Mouse (Mus musculus) left cerebral cortex, postnatal 25 days (tissue): ENCODE data around the gene Fndc3b. TPM values are rescaled to one million over a fixed set of nuclear protein-coding genes. Genes with fewer than 3 reads are reported as not detected.

Source experiments
- DNase-seq, 2 experiments: peaks; one replicate each; pipeline ENCODE4 v3.0.0; 2022; ENCODE audit warnings: low spot score in 2 of 2, mixed read lengths in 1 of 2
- intact Hi-C: fragments of 180-260 bp; cut with DNase I; formaldehyde crosslinking; loops from one replicate; pipeline ENCODE4 v1.15.1; 2025
- total RNA-seq, 2 experiments: library from RNA; stranded (reverse); gene quantifications; 2 replicates each; pipeline ENCODE4 v1.2.3; 2021

The Fndc3b gene
- total RNA-seq, 2 experiments from 2014 or later, result 26.5 to 30.0 TPM

- intact Hi-C loops, result loop anchor here (5.0 kb wide), 2 partner anchors 138 to 288 kb away; partner anchors contain the start of gene Fndc3b
- no peak for DNase-seq
These were observed 136.9 kb downstream of the Fndc3b start for GRCm38 (mm10) chr3:27574241-27574640.

GRCm38 (mm10) chr3:27573458-27573857 lies 137.6 kb downstream of the Fndc3b start:
- intact Hi-C loops, result loop anchor here (5.0 kb wide), 2 partner anchors 139 to 289 kb away; partner anchors contain the start of gene Fndc3b
- DNase-seq, result no peak

DNA sequence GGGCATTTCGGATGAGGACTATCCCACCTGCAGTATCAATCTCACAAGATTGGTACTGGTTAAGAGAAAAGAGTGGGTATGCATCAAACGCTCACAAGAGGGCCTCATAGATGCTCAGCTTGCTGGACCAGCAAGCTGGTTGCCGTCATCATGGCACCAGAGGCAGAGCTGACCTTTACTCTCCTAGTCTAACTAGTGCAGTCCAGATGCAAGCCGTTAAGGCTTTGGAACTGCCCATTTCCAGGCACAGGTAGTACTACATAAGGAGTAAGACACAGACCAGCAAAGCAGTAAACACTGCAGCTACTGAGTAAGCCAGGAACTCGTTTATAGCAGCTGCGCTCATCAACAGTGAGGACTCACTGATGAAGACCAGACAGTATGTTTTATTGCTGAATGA lies 138.8 kb downstream of the Fndc3b start:
- intact Hi-C loops, result loop anchor here (5.0 kb wide), 2 partner anchors 140 to 290 kb away; partner anchors contain the start of gene Fndc3b
- DNase-seq, result no peak

DNA sequence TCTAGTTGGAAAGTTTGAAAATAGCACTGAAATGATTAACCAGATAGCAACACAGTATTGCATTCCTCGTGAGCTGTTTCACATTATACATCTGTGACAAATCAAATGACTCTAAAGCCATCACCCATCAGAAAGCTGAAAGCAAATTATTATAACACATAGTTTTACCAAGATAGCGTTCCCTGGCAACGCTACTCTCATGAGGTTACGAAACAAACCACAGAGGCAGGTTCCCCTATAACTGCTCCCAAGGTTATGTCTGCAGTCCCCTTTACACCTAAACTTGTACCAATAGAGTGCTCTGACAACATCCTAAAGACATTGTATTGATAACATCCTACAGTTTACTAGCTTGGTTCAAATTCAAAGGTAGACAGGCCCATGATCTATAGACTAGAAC lies 145.8 kb downstream of the Fndc3b start:
- DNase-seq, result no peak
- intact Hi-C loops, result no loop called here

DNA sequence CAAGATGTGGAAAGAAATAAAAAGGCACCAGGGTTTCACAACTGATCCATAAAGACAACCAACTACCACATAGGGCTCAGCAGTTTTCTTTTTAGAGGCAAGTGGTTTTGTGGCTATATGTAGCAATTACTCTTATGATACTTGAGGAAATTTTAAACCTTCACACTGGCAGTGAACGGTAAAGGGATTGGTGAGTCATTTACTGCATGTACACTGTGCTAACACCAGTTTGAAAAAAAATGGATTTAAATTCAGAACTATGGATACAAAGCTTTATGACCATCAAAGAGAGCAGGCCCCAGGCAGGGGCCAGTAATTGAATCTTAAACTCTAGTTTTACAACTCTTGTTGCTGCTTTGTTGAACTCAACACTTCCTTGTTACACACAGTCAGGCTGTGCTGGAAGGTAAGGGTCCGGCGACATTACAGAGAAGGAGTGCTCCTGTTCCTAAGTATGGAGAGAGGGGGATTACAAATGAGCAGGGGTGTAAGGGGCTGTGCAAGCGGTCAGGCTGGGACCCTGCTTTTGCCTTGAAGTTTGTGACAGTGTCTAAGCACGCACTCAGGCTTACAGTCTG lies 148.0 kb downstream of the Fndc3b start:
- intact Hi-C loops, result no loop called here
- DNase-seq, result peak in 1 of 2 experiments; percentile 28

GRCm38 (mm10) chr3:27562476-27562875 lies 148.6 kb downstream of the Fndc3b start:
- intact Hi-C loops, result no loop called here
- DNase-seq, result no peak

- intact Hi-C loops, result no loop called here
- peak in 1 of 2 experiments; percentile 61 for DNase-seq
These were observed 149.2 kb downstream of the Fndc3b start for GRCm38 (mm10) chr3:27561921-27562320.

DNA sequence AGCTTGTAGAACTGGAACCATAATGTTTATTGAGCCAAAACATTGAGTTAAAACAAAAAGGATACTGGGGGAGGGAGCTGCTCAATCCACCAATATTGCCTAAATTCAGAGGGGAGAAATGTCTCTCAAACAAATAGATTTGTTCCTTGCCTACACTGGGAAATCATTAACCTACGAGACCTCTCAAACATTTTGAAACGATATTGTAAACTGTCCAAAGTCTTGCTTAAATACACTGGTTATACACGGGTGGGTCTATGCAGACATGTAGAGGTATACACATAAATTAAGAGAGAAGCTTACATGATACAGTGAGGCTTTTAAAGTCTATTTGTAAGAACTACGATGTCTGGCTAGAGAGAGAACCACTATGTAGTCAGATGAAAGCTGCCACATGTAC lies 151.8 kb downstream of the Fndc3b start:
- DNase-seq, result no peak
- intact Hi-C loops, result no loop called here

GRCm38 (mm10) chr3:27557100-27558004 lies 153.8 kb downstream of the Fndc3b start:
- no peak for DNase-seq
- intact Hi-C loops, result no loop called here

- peak in 1 of 2 experiments; percentile 65 for DNase-seq
- intact Hi-C loops, result no loop called here
These were observed 155.6 kb downstream of the Fndc3b start for GRCm38 (mm10) chr3:27555401-27555940.

DNA sequence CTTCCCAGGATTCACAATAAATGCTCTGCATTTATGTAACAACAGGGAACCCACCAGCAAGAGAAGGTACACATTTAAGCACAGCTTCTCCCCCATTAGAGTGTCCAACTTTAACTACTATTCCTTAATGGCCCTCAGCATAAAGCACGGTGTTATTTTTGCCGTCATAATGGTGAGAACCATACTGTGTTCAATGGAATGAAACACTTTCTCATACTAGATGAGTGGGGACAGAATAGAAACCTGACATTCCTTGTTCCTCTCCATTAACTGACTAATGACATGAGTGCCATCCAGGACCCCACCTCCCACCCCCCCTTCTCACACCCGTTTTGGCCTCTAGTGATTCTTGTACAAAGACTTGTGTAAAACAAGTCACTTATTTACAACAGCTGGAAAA lies 156.8 kb downstream of the Fndc3b start:
- no peak for DNase-seq
- intact Hi-C loops, result no loop called here

DNA sequence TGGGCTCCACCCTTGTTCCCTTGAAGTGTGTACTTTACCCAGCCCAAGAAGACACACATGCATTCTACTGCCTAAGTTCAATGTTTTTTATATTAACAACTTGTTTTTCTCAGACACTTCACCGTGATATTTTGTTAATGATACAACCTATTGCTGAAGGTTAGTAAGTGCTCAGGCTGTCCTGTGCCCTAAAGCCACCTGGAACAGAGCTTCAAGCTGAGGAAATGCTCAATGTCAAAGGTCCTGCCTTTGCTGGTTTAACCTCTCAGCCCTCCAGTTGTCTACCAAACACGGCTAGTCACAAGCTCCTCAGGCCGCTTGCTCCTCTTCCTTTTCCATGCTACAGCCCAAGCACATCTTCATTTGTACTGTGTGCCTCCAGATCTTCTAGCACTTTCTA lies 157.3 kb downstream of the Fndc3b start:
- intact Hi-C loops, result no loop called here

GRCm38 (mm10) chr3:27551005-27551404 lies 160.1 kb downstream of the Fndc3b start:
- DNase-seq, result peak in 1 of 2 experiments; percentile 57
- intact Hi-C loops, result no loop called here

More for the DNA sequence above, 157.3 kb downstream of the Fndc3b start:
- DNase-seq, result no peak

DNA sequence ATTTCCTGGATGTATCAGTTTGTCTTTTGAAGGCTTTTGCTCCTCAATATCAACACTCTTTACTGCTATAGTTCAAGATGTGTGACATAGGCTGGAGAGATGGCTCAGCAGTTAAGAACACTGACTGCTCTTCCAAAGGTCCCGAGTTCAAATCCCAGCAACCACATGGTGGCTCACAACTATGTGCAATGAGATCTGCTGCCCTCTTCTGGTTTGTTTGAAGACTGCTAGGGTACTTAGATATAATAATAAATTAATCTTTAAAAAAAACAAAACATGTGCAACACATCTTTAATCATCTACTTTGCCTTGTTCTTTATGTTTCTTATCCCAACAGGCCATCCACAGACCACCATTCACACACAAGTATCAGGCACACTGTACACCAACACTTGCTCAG lies 160.7 kb downstream of the Fndc3b start:
- intact Hi-C loops, result no loop called here
- DNase-seq, result no peak

DNA sequence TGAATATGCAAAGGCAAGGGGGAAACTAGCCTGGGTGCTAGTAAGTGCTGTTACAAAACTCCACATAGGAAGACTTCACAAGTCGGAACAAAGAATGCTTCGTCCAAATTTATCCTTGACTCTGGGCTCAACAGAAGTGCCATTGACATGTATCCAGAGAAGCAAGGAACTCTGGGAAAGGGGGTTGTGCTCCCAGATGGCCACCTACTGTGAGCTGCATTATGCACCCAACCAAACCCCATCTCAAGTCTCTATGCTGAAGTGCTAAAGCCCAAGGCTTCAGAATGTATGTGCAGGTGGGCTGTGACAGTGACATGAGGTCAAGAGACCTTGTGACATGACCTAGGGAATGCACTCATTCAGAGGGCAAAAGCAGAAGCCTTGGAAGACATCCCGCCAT lies 165.5 kb downstream of the Fndc3b start:
- no peak for DNase-seq
- intact Hi-C loops, result no loop called here

DNA sequence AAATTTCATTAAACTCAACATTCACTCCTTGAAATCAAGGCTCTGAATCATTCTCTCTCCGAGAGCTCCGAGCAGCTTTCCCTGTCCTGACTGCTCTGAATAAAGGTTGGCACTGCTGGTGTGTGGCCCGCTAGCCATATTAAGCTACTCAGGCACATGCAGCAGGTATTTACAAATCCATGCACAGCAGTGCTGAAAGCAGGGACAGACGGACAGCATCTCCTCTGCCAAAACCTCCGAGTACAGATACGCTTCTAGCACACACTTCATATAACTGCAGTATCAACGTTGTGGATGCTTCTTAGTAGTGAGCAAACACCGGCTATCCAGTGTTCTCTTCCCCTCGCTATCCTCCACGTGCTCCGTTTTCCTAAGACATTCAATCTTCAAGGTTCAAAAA lies 167.0 kb downstream of the Fndc3b start:
- no peak for DNase-seq
- intact Hi-C loops, result no loop called here

DNA sequence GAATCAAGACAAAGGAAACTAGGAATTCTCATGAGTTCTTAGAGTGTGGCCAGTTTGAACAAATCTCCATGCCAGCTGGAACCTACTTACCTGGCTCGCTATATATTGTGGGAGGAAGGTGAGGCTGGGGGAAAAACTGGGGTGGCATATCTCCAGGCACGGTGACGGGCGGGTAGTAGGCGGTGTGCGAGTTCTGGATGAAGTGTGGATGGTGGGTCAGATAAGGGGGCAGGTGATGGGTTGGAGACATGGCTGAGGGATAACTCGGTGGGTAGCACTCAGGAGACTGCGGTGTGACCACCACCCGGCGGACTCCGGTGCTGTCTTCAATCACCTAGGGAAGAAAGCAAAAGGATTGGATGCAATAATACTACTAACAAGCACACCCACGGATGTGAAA lies 169.3 kb downstream of the Fndc3b start:
- intact Hi-C loops, result no loop called here
- DNase-seq, result no peak

DNA sequence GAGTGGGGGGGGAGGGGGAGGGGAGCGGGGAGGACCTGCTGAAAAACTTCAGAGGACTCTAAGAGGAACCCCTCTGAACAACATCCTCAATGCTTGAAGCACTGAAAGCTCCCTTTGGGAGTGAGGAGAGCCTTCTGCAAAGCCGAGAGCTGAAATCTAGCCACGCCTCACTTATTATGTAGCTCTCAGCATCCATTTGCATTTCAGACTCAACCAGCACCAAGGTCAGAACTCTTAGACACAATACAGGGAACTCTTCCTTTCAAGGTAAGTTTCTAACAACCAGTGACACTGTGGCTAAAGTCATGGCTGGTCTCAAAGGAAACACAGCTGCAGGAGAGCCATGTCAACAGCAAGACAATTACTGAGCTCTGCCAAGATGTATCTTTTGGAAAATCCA lies 169.9 kb downstream of the Fndc3b start:
- no peak for DNase-seq
- intact Hi-C loops, result no loop called here

DNA sequence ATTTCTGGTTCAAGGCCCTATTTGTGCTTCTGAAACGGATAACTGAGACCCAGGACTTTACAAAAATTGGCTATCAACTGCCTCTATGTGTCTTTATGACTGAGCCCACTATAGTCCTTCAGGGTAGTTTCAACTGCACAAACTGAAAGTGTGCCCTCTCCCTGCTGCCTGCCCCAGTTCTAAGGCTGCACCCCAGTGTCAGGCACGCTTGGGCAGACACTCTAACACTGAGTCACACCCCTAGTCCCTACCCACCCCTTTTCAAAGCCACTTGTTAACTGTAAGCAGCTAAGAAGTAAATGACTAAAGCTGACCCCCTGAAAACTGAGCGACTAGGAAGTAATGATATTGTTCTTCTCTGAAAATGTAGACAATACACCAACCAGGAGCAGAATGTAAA lies 176.9 kb downstream of the Fndc3b start:
- DNase-seq, result no peak
- intact Hi-C loops, result no loop called here

GRCm38 (mm10) chr3:27533721-27534120 lies 177.4 kb downstream of the Fndc3b start:
- no peak for DNase-seq
- intact Hi-C loops, result no loop called here

GRCm38 (mm10) chr3:27531993-27532392 lies 179.1 kb downstream of the Fndc3b start:
- intact Hi-C loops, result no loop called here
- no peak for DNase-seq
